Mouse (Mus musculus) gastrocnemius, postnatal 25 days (tissue): ENCODE data around the gene Phf1. TPM values are rescaled to one million over a fixed set of nuclear protein-coding genes. Genes with fewer than 3 reads are reported as not detected.
A peak's percentile ranks its signal among the peaks of the same experiment; 100 is the strongest.

Experiments
- DNase-seq: peaks from one replicate; pipeline ENCODE4 v3.0.0; 2022
- total RNA-seq, 2 experiments: library from RNA; stranded (reverse); gene quantifications; 1 replicate in 1 of 2; 2 replicates in 1 of 2; pipeline ENCODE4 v1.2.3; 2021

The Phf1 gene
- total RNA-seq, 2 experiments from 2014 or later = 5.1 to 5.9 TPM

DNA sequence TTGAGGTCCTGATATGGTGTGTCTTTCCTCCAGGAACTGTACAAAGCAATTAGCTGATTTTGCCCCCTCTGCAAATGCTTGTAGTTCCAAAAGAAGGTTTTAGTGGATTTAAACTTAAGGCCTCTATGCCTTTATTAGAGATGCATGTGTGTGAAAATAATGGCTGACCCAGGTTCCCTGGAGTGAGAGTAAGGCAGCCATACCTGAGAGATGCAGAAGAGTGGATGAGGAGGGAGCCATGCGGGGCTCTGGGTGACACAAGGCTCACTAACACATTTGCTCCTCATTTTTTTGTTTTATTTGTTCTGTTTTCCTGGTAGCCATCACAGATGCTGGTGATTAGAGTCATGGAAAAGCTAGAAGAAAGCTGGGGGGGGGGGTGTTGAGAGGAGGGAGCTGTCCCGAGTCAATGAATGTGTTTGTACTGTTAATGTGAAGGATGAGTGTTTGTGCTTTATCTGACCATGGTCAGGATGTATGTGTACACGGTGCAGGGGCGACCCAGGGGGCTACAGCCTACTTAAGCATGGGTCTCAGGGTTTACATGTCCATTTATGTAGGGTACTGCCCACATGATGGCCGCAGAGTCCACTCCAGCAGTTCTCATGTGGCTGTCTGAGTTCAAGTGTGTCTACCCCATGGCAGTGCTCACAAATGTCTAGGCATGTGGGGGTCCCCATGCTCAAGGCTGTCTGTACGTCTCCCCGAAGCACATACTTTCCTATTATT lies 17.9 kb downstream of the Phf1 start:
- DNase-seq = no peak

DNA sequence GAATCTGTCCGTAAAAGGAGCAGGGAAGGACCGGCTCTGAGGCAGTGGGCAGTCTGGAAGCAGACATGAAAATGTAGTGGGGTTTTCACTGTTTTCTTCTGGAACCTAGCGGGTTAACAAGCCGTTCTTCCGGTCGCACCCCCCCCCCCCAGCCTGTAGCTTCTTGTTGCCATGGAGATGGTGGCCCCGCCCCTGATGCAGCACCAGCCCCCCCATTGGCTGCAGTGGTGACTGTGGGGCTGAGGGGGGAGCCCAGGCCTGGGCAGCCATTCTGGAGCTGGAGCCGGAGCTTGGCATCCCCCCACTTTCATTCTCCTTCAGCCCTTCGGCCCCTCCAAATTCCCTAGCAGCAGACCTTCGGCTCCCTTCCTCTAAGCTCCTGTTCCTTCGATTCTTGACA lies 18.6 kb downstream of the Phf1 start:
- peak; percentile 57 for DNase-seq

DNA sequence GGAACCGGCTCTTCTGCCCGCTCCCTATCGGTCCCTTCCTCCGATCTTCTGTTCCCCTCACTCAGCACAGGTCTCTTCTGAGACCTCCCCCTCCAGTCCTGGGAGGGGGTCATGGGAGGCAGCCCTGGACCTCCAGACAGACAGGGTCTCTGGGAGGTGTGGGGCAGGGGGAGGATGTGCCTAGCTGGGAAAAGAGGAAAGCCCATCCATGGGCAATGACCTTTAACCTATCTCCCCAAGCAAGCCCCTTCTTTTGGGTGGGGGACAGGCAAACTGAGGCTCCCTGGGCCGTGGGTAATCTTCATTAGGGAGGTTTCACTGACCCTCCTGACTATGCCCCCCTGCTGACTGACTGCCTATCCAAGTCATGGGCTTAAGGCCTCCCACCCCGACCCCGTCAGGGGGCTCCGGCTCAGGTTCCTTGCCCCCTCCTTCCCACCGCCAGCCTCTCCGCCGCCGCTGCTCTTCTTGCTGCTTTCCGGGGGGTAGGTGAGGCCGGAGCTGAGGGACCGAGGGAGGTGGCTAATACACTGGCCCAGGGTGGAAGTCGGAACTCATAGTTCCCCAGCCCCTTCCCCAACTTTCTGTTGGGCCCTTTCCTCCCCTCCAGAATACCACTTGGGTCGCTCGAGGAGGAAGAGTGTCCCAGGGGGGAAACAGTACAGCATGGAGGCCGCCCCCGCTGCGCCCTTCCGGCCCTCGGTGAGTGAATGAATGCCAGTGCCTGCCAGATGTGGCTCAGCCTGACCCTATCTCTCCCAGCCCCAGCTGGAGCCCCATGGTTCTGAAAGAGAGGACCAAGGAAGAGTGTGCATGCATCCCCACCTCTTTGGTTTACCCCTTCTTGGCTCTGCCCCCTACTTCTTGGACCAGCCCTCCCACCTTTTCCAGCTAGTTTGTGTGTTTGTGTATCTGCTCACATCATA lies 19.4 kb downstream of the Phf1 start:
- DNase-seq = no peak

DNA sequence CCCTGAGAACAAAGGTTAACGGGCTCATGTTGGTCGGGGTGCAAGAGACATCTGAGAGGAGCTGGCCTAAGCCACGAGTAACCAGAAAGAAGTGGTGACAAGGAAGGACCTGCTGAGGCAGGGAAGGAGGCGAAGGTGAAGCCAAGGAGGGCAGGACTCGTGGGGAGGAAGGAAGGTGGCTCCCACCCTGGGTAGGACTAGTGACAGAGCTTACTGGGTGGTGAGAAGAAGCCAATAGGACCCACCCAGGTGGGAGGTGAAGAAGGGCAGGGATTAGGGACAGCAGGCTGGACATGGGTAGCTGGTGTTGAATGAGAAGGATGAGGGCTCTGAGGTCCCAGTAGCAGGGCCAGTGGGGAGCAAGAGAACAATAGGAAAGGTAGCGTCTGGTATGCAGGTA lies 20.3 kb downstream of the Phf1 start:
- no peak for DNase-seq

DNA sequence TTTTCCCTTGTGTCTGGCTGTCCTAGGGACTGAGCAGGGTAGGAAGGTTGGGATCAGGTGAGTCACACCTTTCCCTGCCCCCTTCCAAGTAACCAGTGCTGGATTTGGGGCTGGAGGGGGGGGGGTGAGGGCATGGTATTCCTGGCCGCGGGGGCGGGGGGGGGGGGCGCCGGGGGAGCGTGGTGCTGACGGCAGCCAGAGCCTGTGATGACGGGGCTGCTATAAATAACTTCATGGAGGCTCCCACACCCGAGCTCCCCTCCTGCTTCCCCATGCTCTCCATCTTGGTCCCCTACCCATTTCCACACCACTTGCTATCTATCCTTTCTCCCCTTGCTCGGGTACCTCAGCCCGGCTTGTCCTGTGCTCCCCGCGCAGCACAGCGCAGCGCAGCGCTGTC lies 20.9 kb downstream of the Phf1 start:
- DNase-seq = no peak

DNA sequence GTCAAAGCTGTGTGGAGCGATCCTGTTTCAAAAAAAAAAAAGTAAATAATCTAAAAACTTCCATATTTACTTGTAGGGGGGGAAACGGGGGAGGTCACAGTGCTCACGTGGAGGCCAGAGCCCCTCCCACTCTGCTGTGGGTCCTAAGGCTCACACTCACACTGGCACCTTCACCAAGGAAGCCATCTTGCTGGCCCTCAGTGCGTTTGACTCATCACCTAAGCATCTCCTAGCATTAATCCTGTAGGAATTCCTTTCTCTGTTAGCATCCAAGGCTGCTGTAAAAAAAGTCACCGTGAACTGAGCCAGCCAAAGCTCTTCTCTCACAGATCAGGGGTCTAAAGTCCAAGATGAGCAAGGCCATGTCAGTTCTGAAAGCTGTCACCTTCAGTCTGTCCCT lies 23.5 kb downstream of the Phf1 start:
- DNase-seq = no peak

DNA sequence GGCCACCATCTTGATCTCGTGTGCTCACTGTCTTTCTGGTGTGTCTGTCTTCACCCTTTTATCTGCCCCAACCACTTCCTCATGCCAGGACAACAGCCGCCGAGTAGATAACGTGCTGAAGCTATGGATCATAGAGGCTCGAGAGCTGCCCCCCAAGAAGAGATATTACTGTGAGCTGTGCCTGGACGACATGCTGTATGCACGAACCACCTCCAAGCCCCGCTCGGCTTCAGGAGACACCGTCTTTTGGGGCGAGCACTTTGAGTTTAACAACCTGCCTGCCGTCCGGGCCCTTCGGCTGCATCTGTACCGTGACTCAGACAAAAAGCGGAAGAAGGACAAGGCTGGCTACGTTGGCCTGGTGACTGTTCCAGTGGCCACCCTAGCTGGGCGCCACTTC lies 24.0 kb downstream of the Phf1 start:
- DNase-seq = no peak

DNA sequence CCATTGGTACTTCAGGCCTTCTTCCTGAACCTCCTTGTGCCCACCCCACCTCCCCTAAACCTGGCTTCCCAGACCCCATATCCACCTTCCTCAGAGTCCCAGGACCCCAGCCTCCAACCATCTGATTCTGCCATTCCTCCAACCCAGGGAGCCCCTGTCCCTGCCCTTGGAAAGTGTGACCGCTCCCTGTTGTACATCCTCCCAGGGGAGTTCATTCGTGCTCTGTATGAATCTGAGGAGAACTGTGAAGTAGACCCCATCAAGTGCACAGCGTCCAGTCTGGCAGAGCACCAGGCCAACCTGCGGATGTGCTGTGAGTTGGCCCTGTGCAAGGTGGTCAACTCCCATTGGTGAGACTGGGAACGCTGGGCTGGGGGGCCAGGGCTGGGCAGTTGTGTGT lies 25.0 kb downstream of the Phf1 start:
- DNase-seq = no peak

DNA sequence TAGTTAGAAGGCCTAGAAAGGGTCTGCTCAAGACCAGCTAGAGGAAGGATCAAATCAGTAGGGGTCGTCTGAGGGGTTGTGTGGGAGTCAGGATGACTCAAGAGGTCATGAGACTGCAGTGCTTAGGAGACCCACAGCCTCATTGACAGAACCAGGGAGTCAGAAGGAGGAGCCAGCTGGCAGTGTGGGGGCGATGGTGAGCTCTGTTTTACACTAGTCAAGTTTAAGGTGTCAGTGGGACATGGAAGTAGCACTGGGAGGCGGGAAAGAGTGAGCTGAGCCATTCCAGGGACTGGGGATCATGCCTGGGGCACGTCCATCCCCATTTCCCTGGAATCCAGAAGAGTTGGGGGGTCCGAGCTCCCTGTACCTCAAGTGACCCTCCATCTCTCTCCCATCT lies 26.0 kb downstream of the Phf1 start:
- DNase-seq = no peak

DNA sequence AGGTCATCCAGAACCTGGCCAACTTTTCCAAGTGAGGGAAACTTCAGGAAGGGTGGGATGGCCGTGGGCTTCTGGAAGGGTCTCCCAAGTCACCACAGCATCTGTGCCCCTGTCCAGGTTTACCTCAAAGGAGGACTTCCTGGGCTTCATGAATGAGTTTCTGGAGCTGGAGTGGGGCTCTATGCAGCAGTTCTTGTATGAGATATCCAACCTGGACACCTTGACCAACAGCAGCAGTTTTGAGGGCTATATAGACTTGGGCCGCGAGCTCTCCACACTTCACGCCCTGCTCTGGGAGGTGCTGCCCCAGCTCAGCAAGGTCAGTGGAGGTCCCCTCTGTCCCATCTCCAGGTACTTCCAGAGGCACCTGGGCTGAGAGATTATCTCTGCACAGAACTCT lies 27.0 kb downstream of the Phf1 start:
- no peak for DNase-seq

DNA sequence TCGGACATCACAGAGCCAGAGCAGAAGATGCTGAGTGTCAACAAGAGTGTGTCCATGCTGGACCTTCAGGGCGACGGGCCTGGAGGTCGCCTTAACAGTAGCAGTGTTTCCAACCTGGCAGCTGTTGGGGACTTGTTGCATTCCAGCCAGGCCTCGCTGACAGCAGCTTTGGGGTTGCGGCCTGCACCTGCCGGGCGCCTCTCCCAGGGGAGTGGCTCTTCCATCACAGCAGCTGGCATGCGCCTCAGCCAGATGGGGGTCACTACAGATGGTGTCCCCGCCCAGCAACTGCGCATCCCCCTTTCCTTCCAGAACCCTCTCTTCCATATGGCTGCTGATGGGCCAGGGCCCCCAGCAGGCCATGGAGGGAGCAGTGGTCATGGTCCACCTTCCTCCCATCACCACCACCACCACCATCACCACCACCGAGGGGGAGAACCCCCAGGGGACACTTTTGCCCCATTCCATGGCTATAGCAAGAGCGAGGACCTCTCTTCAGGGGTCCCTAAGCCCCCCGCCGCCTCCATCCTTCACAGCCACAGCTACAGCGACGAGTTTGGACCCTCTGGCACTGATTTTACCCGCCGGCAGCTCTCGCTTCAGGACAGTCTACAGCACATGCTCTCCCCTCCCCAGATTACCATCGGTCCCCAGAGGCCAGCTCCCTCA lies 28.9 kb downstream of the Phf1 start:
- DNase-seq = no peak

DNA sequence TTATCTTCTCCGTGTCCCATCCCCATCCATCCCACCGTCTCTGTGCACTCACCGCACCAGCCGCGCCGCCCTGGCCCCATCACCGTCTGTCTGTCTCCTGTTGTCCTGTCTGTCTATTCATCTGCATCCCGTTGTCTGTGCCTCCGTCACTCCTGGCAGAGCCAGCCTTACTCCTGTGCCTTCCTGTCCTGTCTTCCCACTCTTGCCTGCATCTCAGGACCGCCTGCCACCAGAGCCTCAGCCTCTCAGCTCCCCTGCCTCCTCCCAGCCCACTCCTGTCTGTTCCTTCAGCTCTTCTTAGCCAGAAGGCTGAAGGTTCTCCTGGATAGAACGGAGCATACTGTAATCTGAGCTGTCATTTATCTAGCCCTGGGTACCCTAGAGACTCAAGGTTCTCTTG lies 34.1 kb downstream of the Phf1 start:
- DNase-seq = no peak

DNA sequence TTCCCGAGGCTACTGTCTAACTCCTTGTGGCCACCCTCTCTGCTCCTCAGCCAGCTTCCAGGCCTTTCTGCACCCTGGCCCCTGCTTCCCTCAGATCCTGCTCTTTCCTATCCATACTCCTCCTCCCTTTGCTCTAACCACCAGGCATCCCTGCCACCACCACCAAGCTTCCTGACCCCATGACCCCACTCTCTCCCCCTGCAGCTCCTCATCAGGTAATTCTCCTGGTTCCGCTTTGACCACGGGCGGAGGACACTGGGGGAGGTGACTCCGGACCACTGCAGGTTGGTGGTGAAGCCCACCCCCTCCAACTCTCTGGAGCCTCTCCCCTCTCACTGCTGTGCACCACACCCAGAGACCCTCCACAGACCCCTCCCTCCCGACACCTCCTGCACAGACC lies 34.6 kb downstream of the Phf1 start:
- no peak for DNase-seq

DNA sequence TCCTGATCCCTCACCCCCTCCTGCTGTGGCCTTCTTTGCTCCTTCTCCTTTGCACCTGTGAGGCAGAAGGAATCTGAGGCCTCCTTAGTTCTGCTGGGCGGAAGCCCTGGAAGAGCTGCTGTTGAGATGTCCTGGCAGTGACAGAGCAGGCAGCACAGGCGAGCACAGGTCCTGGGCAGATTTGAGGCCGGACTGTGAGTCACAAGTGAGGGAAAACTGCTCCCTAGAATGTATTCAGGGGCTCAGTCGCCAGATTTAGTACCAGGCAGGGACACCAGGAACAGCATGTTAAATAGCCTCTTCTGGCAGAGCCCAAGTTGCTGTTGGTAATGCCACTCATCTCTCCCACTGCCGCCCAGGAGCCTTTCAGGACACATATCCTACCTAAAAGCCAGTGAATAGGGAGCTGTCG lies 35.4 kb downstream of the Phf1 start:
- DNase-seq = no peak

DNA sequence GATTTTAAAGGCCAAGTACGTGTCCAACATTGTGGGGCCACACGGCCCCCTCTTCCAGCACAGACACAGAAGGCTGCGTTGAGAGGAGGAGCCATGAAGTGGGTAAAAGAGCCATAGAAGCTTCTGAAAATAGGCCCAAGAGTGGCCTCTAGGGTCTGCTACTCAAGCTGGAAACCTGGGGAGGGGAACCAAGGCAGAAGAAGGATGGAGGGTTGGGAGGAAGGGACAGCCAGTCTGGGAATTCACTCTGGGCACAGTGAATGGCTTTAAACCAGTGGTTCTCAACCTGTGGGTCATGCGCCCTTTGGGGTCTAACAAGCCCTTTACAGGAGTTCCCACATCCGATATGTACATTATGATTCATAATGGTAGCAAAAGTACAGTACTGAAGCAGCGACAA lies 36.4 kb downstream of the Phf1 start:
- DNase-seq = no peak

DNA sequence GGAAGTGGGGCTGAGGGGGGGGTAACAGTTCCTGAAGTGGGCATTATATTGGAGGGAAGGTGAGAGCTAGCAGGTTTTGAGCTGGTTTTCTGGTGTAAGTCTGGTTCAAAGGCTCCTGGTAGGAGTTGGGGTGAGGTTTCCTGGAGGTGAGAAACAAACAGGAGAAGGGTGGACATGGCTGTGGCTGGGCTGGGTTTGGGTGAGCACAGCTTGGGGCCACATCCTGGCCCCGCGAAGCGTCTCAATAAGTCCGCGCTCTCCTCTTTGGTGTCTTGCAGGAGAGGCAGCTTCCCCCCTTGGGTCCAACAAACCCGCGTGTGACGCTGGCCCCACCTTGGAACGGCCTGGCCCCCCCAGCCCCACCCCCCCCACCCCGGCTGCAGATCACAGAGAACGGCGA lies 37.4 kb downstream of the Phf1 start:
- DNase-seq = no peak

DNA sequence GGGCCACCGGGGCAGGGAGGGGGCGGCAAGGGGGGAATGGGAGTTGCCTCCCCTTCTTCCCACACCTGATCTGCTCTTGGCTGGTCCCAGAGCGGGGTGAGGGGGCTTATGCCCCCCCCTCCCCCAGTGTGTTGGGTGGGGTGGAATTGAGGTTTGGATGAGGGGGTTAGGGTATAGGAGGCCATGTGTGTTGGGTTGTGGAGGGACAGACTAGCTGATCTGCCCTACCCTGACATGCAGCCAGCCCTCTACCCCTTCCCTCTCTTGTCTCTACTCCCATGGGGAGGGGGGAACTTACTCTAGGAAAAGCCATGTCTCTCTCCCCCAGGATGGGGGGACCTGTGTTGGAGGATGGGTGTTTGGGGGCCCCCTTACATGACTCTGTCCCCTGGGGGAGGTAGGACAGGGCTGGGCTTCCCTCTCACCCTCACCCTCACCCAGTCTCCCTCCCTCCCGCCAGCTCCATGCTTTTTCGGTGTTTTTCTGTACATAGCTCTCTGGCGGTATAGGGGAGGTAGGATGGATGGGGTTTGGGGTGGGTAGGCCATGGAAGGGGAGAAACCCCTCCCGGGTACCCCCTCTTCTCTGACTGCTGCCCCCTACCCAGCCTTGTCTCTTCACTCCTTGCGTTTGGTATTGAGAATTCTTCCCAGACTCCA lies 38.5 kb downstream of the Phf1 start:
- no peak for DNase-seq

DNA sequence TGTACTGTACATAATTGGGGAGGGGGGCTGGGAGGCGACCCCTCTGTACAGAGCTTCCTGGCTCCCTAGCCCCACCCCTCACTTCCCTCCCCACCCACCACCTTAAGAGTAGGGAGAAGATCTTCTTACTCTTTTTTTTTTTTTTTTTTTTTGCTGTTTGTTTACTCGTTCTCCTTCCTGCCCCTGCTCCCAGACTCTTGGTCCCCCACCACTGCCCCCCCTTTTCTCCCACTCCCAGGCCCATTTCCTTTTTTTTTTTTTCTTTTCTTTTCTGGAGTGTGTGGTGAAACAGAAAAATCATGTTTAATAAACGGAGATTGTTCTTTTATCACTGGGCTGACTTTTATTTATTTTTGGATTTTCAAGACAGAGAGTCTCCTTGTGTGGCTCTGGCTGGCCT lies 39.3 kb downstream of the Phf1 start:
- no peak for DNase-seq

DNA sequence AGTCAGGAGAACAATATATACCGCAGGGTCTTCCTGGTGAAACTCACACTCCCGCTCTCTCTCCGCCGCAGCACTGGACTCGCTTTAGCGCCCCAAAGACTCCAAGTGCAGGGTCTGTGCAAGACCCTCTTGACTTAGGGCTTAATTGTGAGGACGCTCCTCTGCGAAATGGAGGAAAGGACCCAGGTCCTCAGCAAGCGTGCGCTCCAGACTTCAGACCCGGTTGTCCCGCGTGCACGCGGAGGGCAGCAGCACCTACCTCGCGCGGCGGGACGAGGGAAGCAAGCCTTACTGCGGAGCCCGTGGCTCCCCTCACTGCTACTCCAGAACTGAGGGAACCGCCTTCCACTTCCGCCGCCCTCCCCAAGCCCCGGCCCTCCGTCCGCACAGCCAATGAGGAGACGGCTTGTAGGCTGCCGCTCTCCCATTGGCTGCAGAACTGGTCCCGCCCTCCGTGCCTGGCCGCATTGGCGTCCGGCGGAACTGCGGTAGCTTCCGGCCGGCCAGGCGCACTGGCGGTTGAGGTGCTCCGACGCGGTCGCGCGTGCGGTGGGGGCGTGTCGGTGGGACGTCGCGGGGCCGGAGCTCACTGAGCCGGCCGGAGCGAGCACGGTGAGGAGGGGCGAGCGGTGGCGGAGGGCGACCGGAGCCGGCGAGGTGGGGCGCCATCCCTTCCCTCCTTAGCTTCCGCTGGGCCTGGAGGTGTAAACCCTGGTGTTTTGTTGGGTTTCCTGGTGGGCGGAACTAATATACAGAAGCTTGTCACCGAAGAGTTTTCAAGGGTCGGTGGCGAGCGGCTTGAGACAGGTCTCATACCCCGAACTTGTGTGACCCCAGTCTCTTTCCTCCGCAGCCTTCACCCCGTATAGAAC lies 40.1 kb downstream of the Phf1 start, which contains the start of gene Zbtb9:
Zbtb9 (plus strand) TSS at position 465 of the 872 bp plus-strand sequence.
- DNase-seq = peak; percentile 97

DNA sequence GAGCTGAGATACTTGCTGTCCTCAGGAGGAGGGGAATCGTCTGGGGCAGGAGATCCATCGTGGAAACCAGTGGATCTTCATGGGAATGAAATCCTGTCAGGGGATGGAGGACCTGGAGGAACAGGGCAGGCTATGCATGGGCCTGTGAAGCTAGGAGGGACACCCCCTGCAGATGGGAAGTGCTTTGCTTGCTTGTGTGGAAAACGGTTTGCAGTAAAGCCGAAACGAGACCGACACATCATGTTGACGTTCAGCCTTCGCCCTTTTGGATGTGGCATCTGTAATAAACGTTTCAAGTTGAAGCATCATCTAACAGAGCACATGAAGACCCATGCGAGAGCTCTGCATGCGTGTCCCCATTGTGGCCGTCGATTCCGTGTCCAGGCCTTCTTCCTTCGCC lies 41.7 kb downstream of the Phf1 start:
- DNase-seq = no peak

DNA sequence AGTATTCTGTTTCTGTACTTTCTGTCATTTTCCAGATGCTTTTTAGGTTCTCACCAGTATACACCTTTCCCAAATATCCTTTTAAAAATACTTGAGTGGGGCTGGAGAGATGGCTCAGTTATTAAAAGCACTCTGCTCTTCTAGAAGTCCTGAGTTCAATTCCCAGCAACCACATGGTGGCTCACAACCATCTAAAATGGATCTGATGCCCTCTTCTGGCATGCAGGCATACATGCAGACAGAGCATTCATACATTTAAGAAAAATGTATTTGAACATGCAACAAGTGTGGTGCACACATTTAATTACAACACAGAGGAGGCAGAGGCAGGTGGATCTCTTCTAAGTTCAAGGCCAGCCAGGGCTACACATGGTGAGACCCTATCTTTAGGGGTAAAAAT lies 42.6 kb downstream of the Phf1 start:
- no peak for DNase-seq
